Mouse (Mus musculus) CH12.LX (cell line): Measurements from ENCODE around the gene Neurl1b. TPM values are rescaled to one million over a fixed set of nuclear protein-coding genes. Genes with fewer than 3 reads are reported as not detected.

Source experiments
- DNase-seq: peaks from one replicate; pipeline ENCODE4 v3.0.0-alpha.2; 2013; ENCODE audit errors: extremely low read depth
- H3K27ac ChIP-seq: 2 replicates; pipeline ENCODE4 v1.5.1; 2012; ENCODE audit warnings: low read depth, mild to moderate bottlenecking, control low read depth, moderate library complexity; ENCODE audit not compliant: insufficient read depth
- H3K27me3 ChIP-seq: replicated peaks from 2 replicates; pipeline ENCODE3; 2012; ENCODE audit warnings: inconsistent platforms
- H3K36me3 ChIP-seq, 2 experiments: replicated peaks in 1 of 2; 2 replicates each; pipeline versions ENCODE3 to v1.6.1; 2012; ENCODE audit warnings: inconsistent platforms in 1 of 2, low read length in 1 of 2, mild to moderate bottlenecking in 1 of 2, mixed read lengths in 1 of 2, moderate library complexity in 1 of 2; ENCODE audit not compliant: control insufficient read depth in 1 of 2, insufficient read depth in 1 of 2
- H3K4me1 ChIP-seq, 2 experiments: 2 replicates each; pipeline ENCODE4 v1.6.1; 2012; ENCODE audit warnings: inconsistent platforms in 1 of 2, moderate library complexity in 1 of 2; ENCODE audit not compliant: insufficient read depth in 2 of 2, control insufficient read depth in 1 of 2
- H3K4me2 ChIP-seq: 2 replicates; pipeline ENCODE4 v1.6.1; 2012; ENCODE audit warnings: low read depth, mild to moderate bottlenecking, control low read depth; ENCODE audit not compliant: poor library complexity, insufficient read depth, severe bottlenecking
- H3K4me3 ChIP-seq, 3 experiments: fragments of 150-350 bp in 1 of 3; sonication (generic) in 1 of 3; replicated peaks in 1 of 3; 2 replicates each; pipeline versions ENCODE3 to v1.5.1; 2011 to 2012; ENCODE audit warnings: low read depth in 2 of 3, low read length in 2 of 3, mild to moderate bottlenecking in 2 of 3, moderate library complexity in 2 of 3, control low read depth in 1 of 3, improper control_type of control experiment in 1 of 3, inconsistent platforms in 1 of 3, mixed read lengths in 1 of 3; ENCODE audit not compliant: poor library complexity in 1 of 3
- H3K79me2 ChIP-seq: replicated peaks from 2 replicates; pipeline ENCODE4 v1.6.1; 2012; ENCODE audit warnings: mild to moderate bottlenecking, moderate library complexity; ENCODE audit not compliant: control insufficient read depth, poor library complexity, insufficient read depth, severe bottlenecking; ENCODE audit errors: extremely low read depth
- H3K9ac ChIP-seq: 2 replicates; pipeline ENCODE4 v1.6.1; 2012; ENCODE audit warnings: low read depth, mild to moderate bottlenecking, control low read depth, moderate library complexity; ENCODE audit not compliant: insufficient read depth
- H3K9me3 ChIP-seq: replicated peaks from 2 replicates; pipeline ENCODE3; 2012; ENCODE audit warnings: low read length, inconsistent platforms, mixed read lengths
- GABPA ChIP-seq: IDR thresholded peaks from 2 replicates; pipeline ENCODE4 v1.6.1; 2012; ENCODE audit warnings: low read depth, low read length, improper control_type of control experiment, inconsistent platforms; ENCODE audit not compliant: insufficient replicate concordance
- JUND ChIP-seq: conservative IDR thresholded peaks from 2 replicates; pipeline ENCODE4 v1.6.1; 2011; ENCODE audit warnings: low read depth, low read length, improper control_type of control experiment
- KAT2A ChIP-seq: IDR thresholded peaks from 2 replicates; pipeline ENCODE4 v1.6.1; 2012; ENCODE audit warnings: low read length, improper control_type of control experiment, inconsistent platforms; ENCODE audit not compliant: insufficient replicate concordance
- MAX ChIP-seq: IDR thresholded peaks from 2 replicates; pipeline ENCODE4 v1.6.1; 2011; ENCODE audit warnings: low read length, improper control_type of control experiment
- MXI1 ChIP-seq: IDR thresholded peaks from 2 replicates; pipeline ENCODE4 v1.6.1; 2011; ENCODE audit warnings: mild to moderate bottlenecking, low read depth, low read length, improper control_type of control experiment
- NELFE ChIP-seq: IDR thresholded peaks from 2 replicates; pipeline ENCODE4 v1.6.1; 2011; ENCODE audit warnings: low read depth, low read length, improper control_type of control experiment
- NRF1 ChIP-seq: IDR thresholded peaks from 2 replicates; pipeline ENCODE4 v1.6.1; 2014; ENCODE audit warnings: low read depth, mild to moderate bottlenecking, inconsistent platforms, low read length, improper control_type of control experiment, moderate library complexity
- PAX5 ChIP-seq: IDR thresholded peaks from 2 replicates; pipeline ENCODE4 v1.6.1; 2012; ENCODE audit warnings: low read length, inconsistent platforms, mixed read lengths
- POLR2A ChIP-seq: IDR thresholded peaks from 2 replicates; pipeline ENCODE4 v1.6.1; 2011; ENCODE audit warnings: low read depth, mild to moderate bottlenecking, improper control_type of control experiment, low read length
- RCOR1 ChIP-seq: conservative IDR thresholded peaks from 2 replicates; pipeline ENCODE4 v1.6.1; 2012; ENCODE audit warnings: low read depth, mild to moderate bottlenecking, inconsistent platforms, low read length, improper control_type of control experiment
- SIN3A ChIP-seq: IDR thresholded peaks from 2 replicates; pipeline ENCODE4 v1.6.1; 2012; ENCODE audit warnings: low read length, improper control_type of control experiment, inconsistent platforms
- SMC3 ChIP-seq: IDR thresholded peaks from 2 replicates; pipeline ENCODE4 v1.6.1; 2011; ENCODE audit warnings: low read depth, low read length, improper control_type of control experiment
- TBP ChIP-seq: conservative IDR thresholded peaks from 2 replicates; pipeline ENCODE4 v1.6.1; 2011; ENCODE audit warnings: low read depth, low read length, improper control_type of control experiment
- TCF12 ChIP-seq: IDR thresholded peaks from 2 replicates; pipeline ENCODE4 v1.6.1; 2014; ENCODE audit warnings: low read depth, mild to moderate bottlenecking, inconsistent platforms, low read length, improper control_type of control experiment
- USF2 ChIP-seq: conservative IDR thresholded peaks from 2 replicates; pipeline ENCODE4 v1.6.1; 2011; ENCODE audit warnings: low read depth, low read length, improper control_type of control experiment
- ZC3H11A ChIP-seq: IDR thresholded peaks from 2 replicates; pipeline ENCODE4 v1.6.1; 2012; ENCODE audit warnings: low read depth, mild to moderate bottlenecking, inconsistent platforms, low read length, improper control_type of control experiment
- ZMIZ1 ChIP-seq: IDR thresholded peaks from 2 replicates; pipeline ENCODE4 v1.6.1; 2012; ENCODE audit warnings: low read depth, mild to moderate bottlenecking, inconsistent platforms, low read length, improper control_type of control experiment
- ZNF384 ChIP-seq: IDR thresholded peaks from 2 replicates; pipeline ENCODE4 v1.6.1; 2012; ENCODE audit warnings: low read depth, low read length, improper control_type of control experiment, inconsistent platforms
- dilution Hi-C: fragments of 300-500 bp; cut with MboI; formaldehyde crosslinking; loops from 2 replicates; pipeline ENCODE4 v1.14.3; 2020; ENCODE audit warnings: low sequenced_read_pairs; ENCODE audit not compliant: extremely low pct_unique_long_range_greater_than_20kb, extremely low pct_ligation_motif_present
- in situ Hi-C: fragments of 300-500 bp; cut with MboI; formaldehyde crosslinking; loops from 3 replicates; pipeline ENCODE4 v1.14.3; 2019; ENCODE audit warnings: low sequenced_read_pairs, low pct_ligation_motif_present, low pct_unique_long_range_greater_than_20kb, mixed read lengths
- polyA plus RNA-seq: library from polyadenylated mRNA; unstranded; fragments of >175 nt; gene quantifications from 2 replicates; pipeline ENCODE4 v1.2.1, GENCODE M21; 2012; ENCODE audit warnings: low read depth; ENCODE audit not compliant: insufficient read length
- total RNA-seq, 2 experiments: library from RNA; depleted of rRNA; stranded (reverse); fragments of 300-350 nt in 1 of 2; fragments of >200 nt in 1 of 2; gene quantifications; 2 replicates each; pipeline ENCODE4 v1.2.3; 2012 to 2014

Gene Neurl1b
- total and polyA plus RNA-seq, 3 experiments = 0.25 TPM; not detected in 2

DNA sequence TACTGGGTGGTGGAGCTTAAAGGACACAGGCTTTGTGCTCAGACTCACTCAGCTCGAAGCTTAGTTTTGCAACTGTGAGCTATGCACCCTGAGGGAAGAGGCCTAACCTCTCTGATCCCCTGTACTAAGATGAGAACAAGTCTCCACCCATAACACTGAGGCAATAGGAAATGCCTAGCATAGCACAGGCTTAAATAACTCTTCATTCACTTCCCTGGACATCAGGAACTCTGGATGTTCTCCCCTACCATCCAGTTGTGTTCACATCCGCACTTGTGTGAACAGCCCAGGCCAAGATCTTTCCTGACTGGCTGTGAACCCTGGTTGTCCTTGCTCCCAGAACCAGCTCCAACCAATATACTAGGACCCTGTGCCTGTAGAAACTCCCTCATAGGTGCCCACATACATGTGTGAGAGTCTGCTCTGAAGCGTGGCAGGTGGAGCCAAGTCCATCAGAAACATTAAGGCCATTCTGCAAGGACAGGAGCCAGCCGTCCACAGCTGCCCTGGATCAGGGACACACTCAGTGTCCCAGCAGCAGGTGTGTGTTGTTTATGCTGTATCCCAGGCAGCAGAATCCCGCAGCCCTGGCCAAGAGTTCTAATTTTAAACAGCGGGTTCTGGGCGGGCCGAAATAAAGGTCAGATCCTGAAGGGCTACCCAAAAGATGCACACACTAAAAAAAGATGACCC lies 74.2 kb downstream of the Neurl1b start:
- H3K4me3 ChIP-seq = no peak overlapping the region
- DNase-seq = no peak
- in situ Hi-C loops (no loop called here), dilution Hi-C loops (no loop called here)
- peaks cover 16% of the 10 kb centered on the region for H3K9me3 ChIP-seq
- no peaks in the 10 kb centered on the region for H3K79me2 ChIP-seq
- H3K27ac ChIP-seq = no peak overlapping the region
- no peak overlapping the region for H3K4me2 ChIP-seq
- TF ChIP-seq PAX5 (no peak), ZMIZ1 (no peak), SMC3 (no peak), TBP (no peak), ZC3H11A (no peak), JUND (no peak), TCF12 (no peak), KAT2A (no peak), NELFE (no peak), GABPA (no peak), SIN3A (no peak), MAX (no peak), USF2 (no peak), POLR2A (no peak), ZNF384 (no peak), RCOR1 (no peak), MXI1 (no peak)
- H3K36me3 ChIP-seq = no peaks in the 10 kb centered on the region
- no peak overlapping the region for H3K9ac ChIP-seq
- H3K27me3 ChIP-seq = peaks cover 5% of the 10 kb centered on the region
- H3K4me1 ChIP-seq = peaks cover 0 to 3% of the 10 kb centered on the region in 2 experiments; a peak in 1 of 4 replicates

GRCm38 (mm10) chr17:26490072-26490471 lies 75.4 kb downstream of the Neurl1b start:
- no peak overlapping the region for H3K9ac ChIP-seq
- H3K27me3 ChIP-seq = peaks cover 5% of the 10 kb centered on the region
- peaks cover 26% of the 10 kb centered on the region for H3K9me3 ChIP-seq
- no peak overlapping the region for H3K4me2 ChIP-seq
- DNase-seq = no peak
- TF ChIP-seq NRF1 (no peak), GABPA (no peak)
- in situ Hi-C loops = no loop called here
- dilution Hi-C loops = no loop called here
- H3K36me3 ChIP-seq = no peaks in the 10 kb centered on the region
- H3K4me3 ChIP-seq = no peak overlapping the region
- H3K79me2 ChIP-seq = no peaks in the 10 kb centered on the region
- H3K27ac ChIP-seq = no peak overlapping the region
- H3K4me1 ChIP-seq = peaks cover 0 to under 1% of the 10 kb centered on the region in 2 experiments; a peak in 1 of 4 replicates
